Mouse (Mus musculus) gonadal fat pad, adult 2 months (tissue): Measurements from ENCODE around the gene Rimklb. TPM values are rescaled to one million over a fixed set of nuclear protein-coding genes. Genes with fewer than 3 reads are reported as not detected.

Source experiments
- DNase-seq: peaks from one replicate; pipeline ENCODE4 v3.0.0-alpha.2; 2012; ENCODE audit warnings: low read depth
- polyA plus RNA-seq: library from polyadenylated mRNA; depleted of rRNA; stranded (reverse); fragments of >200 nt; gene quantifications from 2 replicates; pipeline ENCODE4 v1.2.3, GENCODE M21; 2012; rRNA removed

Rimklb gene
- polyA plus RNA-seq, 1 experiment, result 2.2 TPM

DNA sequence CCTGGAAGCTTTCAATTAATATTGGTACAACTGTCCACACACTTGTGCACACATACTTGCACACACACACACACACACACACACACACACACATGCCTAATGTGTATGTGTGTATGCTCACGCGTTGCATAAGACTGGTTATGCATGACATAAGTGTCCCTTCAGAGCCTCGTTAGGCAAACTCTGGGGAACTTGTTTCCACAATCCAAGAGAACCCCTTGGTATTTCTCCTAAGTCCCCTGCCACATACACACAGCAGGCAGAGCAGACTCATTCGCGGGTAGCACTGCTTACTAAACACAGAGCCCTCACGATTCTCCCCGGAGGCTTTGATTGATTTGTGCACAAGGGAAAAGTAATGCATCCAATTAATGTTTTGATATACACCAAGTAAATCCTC is 81.5 kb downstream of the Rimklb start:
- DNase-seq, result no peak

DNA sequence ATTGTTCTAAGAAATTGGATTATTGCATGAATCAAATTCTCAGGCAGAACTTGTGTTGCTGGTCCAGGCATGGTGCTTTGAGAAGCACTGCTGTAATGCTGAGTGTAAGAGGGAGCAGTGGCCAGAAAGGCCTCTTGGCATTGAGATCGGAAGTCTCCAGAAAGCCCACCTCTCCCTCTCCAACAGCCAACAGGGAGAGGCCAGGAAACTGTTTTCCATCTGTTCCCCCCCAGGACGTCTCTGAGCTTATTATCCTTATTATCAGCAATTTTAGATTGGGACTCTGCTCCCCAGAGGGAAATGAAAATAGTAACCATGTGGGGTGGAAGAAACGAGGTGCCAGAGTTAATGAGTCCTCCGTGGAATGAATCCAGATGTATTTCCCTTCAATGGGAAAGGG is 82.2 kb downstream of the Rimklb start:
- DNase-seq, result no peak

DNA sequence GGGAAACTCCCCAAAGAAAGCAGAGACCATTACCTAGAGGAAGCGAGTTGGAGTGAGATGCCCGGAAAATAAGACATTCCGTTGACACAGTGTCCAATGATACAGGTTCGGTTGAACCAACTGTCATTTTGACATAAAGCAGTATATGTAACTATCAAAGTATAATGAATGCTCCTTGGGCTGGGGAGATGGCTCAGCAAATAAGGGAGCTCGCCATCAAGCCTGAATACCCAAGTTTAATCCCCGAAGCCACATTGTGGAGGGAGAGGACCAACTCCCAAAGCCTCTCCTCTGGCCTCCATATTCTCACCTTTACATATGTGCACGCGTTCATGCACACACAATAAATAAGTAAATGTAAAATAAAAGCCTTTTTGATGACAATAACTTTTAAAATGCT is 87.3 kb downstream of the Rimklb start:
- DNase-seq, result no peak

DNA sequence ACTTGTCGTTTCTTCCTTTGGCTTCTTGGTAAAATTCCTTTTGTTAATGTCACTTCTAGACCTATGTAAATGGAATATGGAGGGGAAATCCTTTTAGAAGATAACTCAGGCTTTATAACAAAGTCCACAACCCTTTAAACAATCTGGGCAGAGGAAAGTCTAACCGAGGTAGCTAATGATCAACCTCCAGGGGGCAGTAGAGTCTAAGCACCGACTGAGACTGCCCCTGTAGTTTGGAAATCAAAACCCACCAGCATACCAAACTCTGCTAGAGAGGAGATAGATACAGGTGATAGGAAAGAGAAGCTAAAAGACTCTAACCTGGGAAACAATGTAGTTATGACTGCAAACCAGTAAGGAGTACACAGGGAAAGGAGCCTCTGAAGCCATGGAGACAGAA is 96.3 kb downstream of the Rimklb start:
- no peak for DNase-seq

DNA sequence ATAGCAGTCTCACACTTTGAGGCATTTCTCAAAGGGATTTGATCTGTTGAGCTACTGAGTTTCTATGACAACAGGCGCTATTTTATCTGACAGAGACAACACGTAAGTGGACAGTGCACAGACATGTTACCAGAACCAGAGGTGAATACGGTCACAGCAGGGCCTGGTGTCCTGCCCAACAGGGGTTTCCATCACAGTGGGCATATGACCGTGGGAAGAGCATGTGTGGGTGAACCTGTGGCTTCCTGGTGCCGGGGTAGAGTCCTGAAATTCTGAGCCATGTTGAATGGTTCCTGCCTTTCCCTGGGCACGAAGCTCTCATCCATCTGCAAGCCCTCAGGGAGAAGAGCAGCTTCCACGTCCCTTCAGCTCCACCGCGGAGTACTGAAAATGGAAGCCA is 98.3 kb downstream of the Rimklb start:
- DNase-seq, result no peak

Other genes starting within 250 kb of the Rimklb start
- 0.33 and 0.45 TPM in 2 replicates for gene Klrg1, start 215.9 kb downstream of the Rimklb start, polyA plus RNA-seq
- 94.5 and 94.8 TPM in 2 replicates for gene M6pr, start 190.0 kb downstream of the Rimklb start, polyA plus RNA-seq
- gene Phc1, start 158.2 kb downstream of the Rimklb start, polyA plus RNA-seq, result 25.1 and 42.5 TPM in 2 replicates
- 74.4 and 198 TPM in 2 replicates for gene Mfap5, start 7.1 kb upstream of the Rimklb start, polyA plus RNA-seq
- gene Aicda, start 55.0 kb upstream of the Rimklb start, polyA plus RNA-seq, result not detected in 2 replicates
- gene Apobec1, start 103.7 kb upstream of the Rimklb start, polyA plus RNA-seq, result 31.5 and 39.9 TPM in 2 replicates
- gene Gdf3, start 111.3 kb upstream of the Rimklb start, polyA plus RNA-seq, result 0.04 and 0.06 TPM in 2 replicates
- gene Dppa3, start 127.6 kb upstream of the Rimklb start, polyA plus RNA-seq, result not detected in 2 replicates
- gene Nanog, start 208.7 kb upstream of the Rimklb start, polyA plus RNA-seq, result 0.23 and 0.29 TPM in 2 replicates